Mouse (Mus musculus) G1E (cell line): Measurements from ENCODE around the gene Pou3f3. TPM values are rescaled to one million over a fixed set of nuclear protein-coding genes. Genes with fewer than 3 reads are reported as not detected.

ENCODE experiments used
- ATAC-seq: 2 replicates; pipeline ENCODE4 v1.8.0; 2016; ENCODE audit warnings: mild to moderate bottlenecking; ENCODE audit not compliant: insufficient number of reproducible peaks, poor library complexity, low FRiP score, severe bottlenecking; ENCODE audit errors: extremely low read depth
- DNase-seq: peaks from one replicate; pipeline ENCODE4 v3.0.0; 2012; ENCODE audit warnings: low spot score
- H3K27me3 ChIP-seq: 2 replicates; pipeline ENCODE4 v1.6.1; 2012; ENCODE audit warnings: mild to moderate bottlenecking, low read length, inconsistent platforms; ENCODE audit not compliant: insufficient read depth
- H3K36me3 ChIP-seq: replicated peaks from 2 replicates; pipeline ENCODE3; 2012; ENCODE audit warnings: mild to moderate bottlenecking, inconsistent platforms
- H3K4me1 ChIP-seq: 2 replicates; pipeline ENCODE4 v1.6.1; 2012; ENCODE audit warnings: low read depth, low read length, inconsistent platforms, mixed read lengths; ENCODE audit not compliant: insufficient read depth
- H3K4me3 ChIP-seq: 2 replicates; pipeline ENCODE4 v1.5.1; 2012; ENCODE audit warnings: low read depth, mild to moderate bottlenecking, inconsistent platforms, low read length, moderate library complexity, mixed read lengths
- H3K9me3 ChIP-seq: replicated peaks from 2 replicates; pipeline ENCODE4 v1.6.1; 2012; ENCODE audit warnings: inconsistent platforms
- CTCF ChIP-seq: IDR thresholded peaks from 2 replicates; pipeline ENCODE4 v1.5.1; 2012; ENCODE audit warnings: low read depth, low read length, inconsistent platforms, mixed read lengths
- GATA1 ChIP-seq: IDR thresholded peaks from 2 replicates; pipeline ENCODE4 v1.6.1; 2012; ENCODE audit warnings: borderline replicate concordance, low read length, inconsistent platforms, mixed read lengths
- GATA2 ChIP-seq: IDR thresholded peaks from 2 replicates; pipeline ENCODE4 v1.6.1; 2012; ENCODE audit warnings: low read depth, low read length, inconsistent platforms, borderline replicate concordance
- POLR2AphosphoS5 ChIP-seq: IDR thresholded peaks from 2 replicates; pipeline ENCODE4 v1.6.1; 2012; ENCODE audit warnings: low read depth, low read length, inconsistent platforms; ENCODE audit not compliant: insufficient replicate concordance
- TAL1 ChIP-seq: conservative IDR thresholded peaks from 2 replicates; pipeline ENCODE4 v1.6.1; 2012; ENCODE audit warnings: low read depth, low read length, inconsistent platforms, mixed read lengths
- polyA plus RNA-seq: library from polyadenylated mRNA; stranded (reverse); fragments of >175 nt; gene quantifications from 2 replicates; pipeline ENCODE4 v1.2.3, GENCODE M21; 2012
- total RNA-seq, 2 experiments: library from RNA; stranded (forward) in 1 of 2; stranded (reverse) in 1 of 2; fragments of 200-1000 nt in 1 of 2; fragments of >200 nt in 1 of 2; fragmentation: Nextera tagmentation in 1 of 2; gene quantifications; 2 replicates each; pipeline ENCODE4 v1.2.3; 2014 to 2017

Gene Pou3f3
- total and polyA plus RNA-seq, 3 experiments: 0.05 TPM; not detected in 2

GRCm38 (mm10) chr1:42709024-42709423 is 13.5 kb downstream of the Pou3f3 start:
- ATAC-seq: no peak
- TF ChIP-seq GATA2 (no peak), GATA1 (no peak)
- no peak for DNase-seq
- peaks cover 8% of the 10 kb centered on the region; the same call in 1 of the 2 replicates for H3K27me3 ChIP-seq
- H3K4me1 ChIP-seq: no peaks in the 10 kb centered on the region
- H3K36me3 ChIP-seq: no peaks in the 10 kb centered on the region
- no peak overlapping the region for H3K4me3 ChIP-seq
- H3K9me3 ChIP-seq: peaks cover 7% of the 10 kb centered on the region; the same call in 1 of the 2 replicates

- H3K27me3 ChIP-seq: peaks cover 11% of the 10 kb centered on the region; the same call in 1 of the 2 replicates
- ATAC-seq (no peak), DNase-seq (no peak)
- H3K4me1 ChIP-seq: no peaks in the 10 kb centered on the region
- no peak overlapping the region for H3K4me3 ChIP-seq
- TF ChIP-seq POLR2AphosphoS5: no peak
- TF ChIP-seq GATA1: no peak
- no peak for TF ChIP-seq CTCF
- TF ChIP-seq GATA2: no peak
- TF ChIP-seq TAL1: no peak
- H3K36me3 ChIP-seq: no peaks in the 10 kb centered on the region
- peaks cover 4% of the 10 kb centered on the region; the same call in 1 of the 2 replicates for H3K9me3 ChIP-seq
Measured at GRCm38 (mm10) chr1:42709431-42710160, 14.0 kb downstream of the Pou3f3 start.

- peaks cover 11% of the 10 kb centered on the region; the same call in 1 of the 2 replicates for H3K27me3 ChIP-seq
- no peak overlapping the region for H3K4me3 ChIP-seq
- TF ChIP-seq TAL1 (no peak), CTCF (no peak), POLR2AphosphoS5 (no peak), GATA1 (no peak), GATA2 (no peak)
- peaks cover 4% of the 10 kb centered on the region; the same call in 1 of the 2 replicates for H3K9me3 ChIP-seq
- H3K36me3 ChIP-seq: no peaks in the 10 kb centered on the region
- no peaks in the 10 kb centered on the region for H3K4me1 ChIP-seq
- DNase-seq (no peak), ATAC-seq (no peak)
Measured at GRCm38 (mm10) chr1:42710234-42710633, 14.7 kb downstream of the Pou3f3 start.

GRCm38 (mm10) chr1:42710995-42711394 is 15.4 kb downstream of the Pou3f3 start:
- H3K4me1 ChIP-seq: no peaks in the 10 kb centered on the region
- no peak overlapping the region for H3K4me3 ChIP-seq
- no peak for ATAC-seq
- peaks cover 11% of the 10 kb centered on the region; the same call in 1 of the 2 replicates for H3K27me3 ChIP-seq
- H3K9me3 ChIP-seq: no peaks in the 10 kb centered on the region
- H3K36me3 ChIP-seq: no peaks in the 10 kb centered on the region
- TF ChIP-seq POLR2AphosphoS5 (no peak), GATA2 (no peak), TAL1 (no peak), CTCF (no peak), GATA1 (no peak)
- DNase-seq: no peak

- Histone ChIP-seq H3K4me1 (no peaks in the 10 kb centered on the region), H3K27me3 (peaks cover 11% of the 10 kb centered on the region; the same call in 1 of the 2 replicates), H3K9me3 (no peaks in the 10 kb centered on the region), H3K36me3 (no peaks in the 10 kb centered on the region), H3K4me3 (no peak overlapping the region)
- DNase-seq (no peak), ATAC-seq (no peak)
- no peak for TF ChIP-seq CTCF
- TF ChIP-seq GATA1: no peak
- TF ChIP-seq TAL1: no peak
- no peak for TF ChIP-seq GATA2
- TF ChIP-seq POLR2AphosphoS5: no peak
Measured at GRCm38 (mm10) chr1:42711456-42712310, 16.1 kb downstream of the Pou3f3 start.

- Histone ChIP-seq H3K36me3 (no peaks in the 10 kb centered on the region), H3K4me3 (no peak overlapping the region), H3K4me1 (no peaks in the 10 kb centered on the region), H3K9me3 (no peaks in the 10 kb centered on the region), H3K27me3 (peaks cover 11% of the 10 kb centered on the region; the same call in 1 of the 2 replicates)
- no peak for DNase-seq
- ATAC-seq: no peak
- no peak for TF ChIP-seq GATA1
- no peak for TF ChIP-seq GATA2
- no peak for TF ChIP-seq CTCF
- no peak for TF ChIP-seq POLR2AphosphoS5
- no peak for TF ChIP-seq TAL1
Measured at GRCm38 (mm10) chr1:42712311-42712690, 16.7 kb downstream of the Pou3f3 start.
